Mouse (Mus musculus) small intestine, adult 2 months (tissue): ENCODE measurements around the gene Dhx34.

Source experiments
- CTCF ChIP-seq: fragments of 200-500 bp; IDR thresholded peaks from 2 replicates; pipeline ENCODE4 v1.5.1; 2012; ENCODE audit warnings: low read depth, mild to moderate bottlenecking, control low read depth, inconsistent platforms, low read length, moderate library complexity, mixed read lengths; ENCODE audit not compliant: insufficient replicate concordance, insufficient read length; ENCODE audit errors: extremely low read depth
- POLR2A ChIP-seq: fragments of 200-500 bp; IDR thresholded peaks from 2 replicates; pipeline ENCODE4 v1.6.1; 2012; ENCODE audit warnings: low read depth, mild to moderate bottlenecking, control low read depth, inconsistent platforms, low read length, moderate library complexity

GRCm38 (mm10) chr7:16156105-16156714, 65.6 kb downstream of the Dhx34 start:
- no peak for TF ChIP-seq POLR2A
- TF ChIP-seq CTCF, result no peak
